In genomic region chr4:90014203-90014602, GRCm38 (mm10) we compare ENCODE assay signal across 17 mouse cellular contexts.
"Had no signal": no experiment of that assay in that cellular context is flagged by ENCODE, and none has a peak within 500 bp of the region (broad histone marks: within the 10 kb centered on the region; RNA-seq: fewer than 3 reads in every experiment).

No protein-coding gene starts in this region.

- H3K36me3 ChIP-seq: kidney, embryonic 15.5 days; limb, embryonic 10.5 days; liver, embryonic 15.5 days; midbrain, embryonic 10.5 days; midbrain, embryonic 15.5 days had no signal

- DNase-seq: kidney, adult 2 months; kidney, postnatal 14 days; lung, adult 2 months; lung, postnatal 4 days; right cerebral cortex, adult 18-20 months; right cerebral cortex, postnatal 25 days; thymus, adult 18-20 months; thymus, postnatal 14 days had no signal

- H3K9me3 ChIP-seq: kidney, embryonic 15.5 days; limb, embryonic 10.5 days; liver, embryonic 15.5 days; midbrain, embryonic 10.5 days; midbrain, embryonic 15.5 days had no signal

- ATAC-seq: lung, postnatal 0 days; midbrain, embryonic 15.5 days had no signal

- H3K4me3 ChIP-seq: kidney, embryonic 15.5 days; left cerebral cortex, adult 2 months; limb, embryonic 10.5 days; liver, embryonic 15.5 days; midbrain, embryonic 10.5 days; midbrain, embryonic 15.5 days had no signal

- H3K27me3 ChIP-seq: kidney, embryonic 15.5 days; liver, embryonic 15.5 days; midbrain, embryonic 15.5 days had no signal

- H3K27ac ChIP-seq: kidney, embryonic 15.5 days; left cerebral cortex, adult 2 months; limb, embryonic 10.5 days; liver, embryonic 15.5 days; midbrain, embryonic 10.5 days; midbrain, embryonic 15.5 days; stomach, postnatal 0 days had no signal

- H3K9ac ChIP-seq: kidney, embryonic 15.5 days; liver, embryonic 15.5 days; midbrain, embryonic 15.5 days had no signal

- H3K4me2 ChIP-seq: kidney, embryonic 15.5 days; liver, embryonic 11.5 days; liver, embryonic 15.5 days; midbrain, embryonic 15.5 days had no signal

- H3K4me1 ChIP-seq: kidney, embryonic 15.5 days; limb, embryonic 10.5 days; liver, embryonic 15.5 days; midbrain, embryonic 10.5 days; midbrain, embryonic 15.5 days had no signal
